Mouse (Mus musculus) MEL (cell line): Measurements from ENCODE around the gene Chka. TPM values are rescaled to one million over a fixed set of nuclear protein-coding genes. Genes with fewer than 3 reads are reported as not detected.

Experiments
- DNase-seq: peaks from one replicate; pipeline ENCODE4 v3.0.0; 2011; ENCODE audit warnings: low read depth, low spot score
- H3K27ac ChIP-seq: 2 replicates; pipeline ENCODE4 v1.5.1; 2012; ENCODE audit warnings: low read depth, mild to moderate bottlenecking, control low read depth, low read length, moderate library complexity; ENCODE audit not compliant: control insufficient read depth
- H3K27me3 ChIP-seq, 2 experiments: fragments of 150-350 bp in 1 of 2; sonication (generic) in 1 of 2; 2 replicates each; pipeline ENCODE4 v1.6.1; 2012; ENCODE audit warnings: low read length in 2 of 2, mild to moderate bottlenecking in 2 of 2, improper control_type of control experiment in 1 of 2, moderate library complexity in 1 of 2; ENCODE audit not compliant: insufficient read depth in 2 of 2, control insufficient read depth in 1 of 2
- H3K36me3 ChIP-seq, 2 experiments: 2 replicates each; pipeline ENCODE4 v1.6.1; 2012 to 2014; ENCODE audit warnings: low read length in 2 of 2, improper control_type of control experiment in 1 of 2, inconsistent platforms in 1 of 2, mild to moderate bottlenecking in 1 of 2; ENCODE audit not compliant: insufficient read depth in 2 of 2, control insufficient read depth in 1 of 2
- H3K4me1 ChIP-seq, 2 experiments: fragments of 150-350 bp in 1 of 2; sonication (generic) in 1 of 2; 2 replicates each; pipeline ENCODE4 v1.6.1; 2012; ENCODE audit warnings: low read length in 2 of 2, improper control_type of control experiment in 1 of 2, mild to moderate bottlenecking in 1 of 2; ENCODE audit not compliant: insufficient read depth in 2 of 2, control insufficient read depth in 1 of 2
- H3K4me3 ChIP-seq, 2 experiments: fragments of 150-350 bp in 1 of 2; sonication (generic) in 1 of 2; 2 replicates each; pipeline ENCODE4 v1.5.1; 2012; ENCODE audit warnings: low read depth in 2 of 2, low read length in 2 of 2, mild to moderate bottlenecking in 2 of 2, moderate library complexity in 2 of 2, control low read depth in 1 of 2, improper control_type of control experiment in 1 of 2; ENCODE audit not compliant: control insufficient read depth in 1 of 2, insufficient read depth in 1 of 2
- H3K79me2 ChIP-seq: 2 replicates; pipeline ENCODE4 v1.6.1; 2012; ENCODE audit warnings: mild to moderate bottlenecking, low read length, moderate library complexity; ENCODE audit not compliant: control insufficient read depth, poor library complexity, insufficient read depth
- H3K9ac ChIP-seq: 2 replicates; pipeline ENCODE4 v1.6.1; 2012; ENCODE audit warnings: low read depth, mild to moderate bottlenecking, control low read depth, low read length, moderate library complexity; ENCODE audit not compliant: control insufficient read depth, poor library complexity, severe bottlenecking
- H3K9me3 ChIP-seq: fragments of 150-350 bp; sonication (generic); replicated peaks from 2 replicates; pipeline ENCODE4 v1.6.1; 2012; ENCODE audit warnings: mild to moderate bottlenecking, low read length, improper control_type of control experiment, moderate library complexity; ENCODE audit not compliant: insufficient read depth
- CTCF ChIP-seq, 3 experiments: IDR thresholded peaks in 2 of 3; conservative IDR thresholded peaks in 1 of 3; 2 replicates each; pipeline ENCODE4 v1.5.1; 2011 to 2012; ENCODE audit warnings: low read length in 3 of 3, low read depth in 2 of 3, mild to moderate bottlenecking in 2 of 3, improper control_type of control experiment in 1 of 3, inconsistent platforms in 1 of 3, mixed read lengths in 1 of 3, moderate library complexity in 1 of 3; ENCODE audit not compliant: control insufficient read depth in 1 of 3, insufficient read depth in 1 of 3, poor library complexity in 1 of 3, severe bottlenecking in 1 of 3
- ELF1 ChIP-seq: IDR thresholded peaks from 2 replicates; pipeline ENCODE4 v1.6.1; 2014; ENCODE audit warnings: low read depth, mild to moderate bottlenecking, inconsistent platforms, low read length, improper control_type of control experiment, moderate library complexity
- GABPA ChIP-seq: IDR thresholded peaks from 2 replicates; pipeline ENCODE4 v1.6.1; 2012; ENCODE audit warnings: low read depth, mild to moderate bottlenecking, inconsistent platforms, low read length, improper control_type of control experiment, moderate library complexity
- HCFC1 ChIP-seq: IDR thresholded peaks from 2 replicates; pipeline ENCODE4 v1.6.1; 2012; ENCODE audit warnings: low read depth, mild to moderate bottlenecking, inconsistent platforms, low read length, improper control_type of control experiment, moderate library complexity
- MAFK ChIP-seq: IDR thresholded peaks from 2 replicates; pipeline ENCODE4 v1.6.1; 2011; ENCODE audit warnings: low read depth, mild to moderate bottlenecking, low read length, improper control_type of control experiment, borderline replicate concordance
- MAX ChIP-seq: IDR thresholded peaks from 2 replicates; pipeline ENCODE4 v1.6.1; 2011; ENCODE audit warnings: low read length, improper control_type of control experiment
- MXI1 ChIP-seq: IDR thresholded peaks from 2 replicates; pipeline ENCODE4 v1.6.1; 2011; ENCODE audit warnings: mild to moderate bottlenecking, low read depth, low read length, improper control_type of control experiment
- MYB ChIP-seq: IDR thresholded peaks from 2 replicates; pipeline ENCODE4 v1.6.1; 2011; ENCODE audit warnings: mild to moderate bottlenecking, low read depth, low read length, improper control_type of control experiment
- MYC ChIP-seq: IDR thresholded peaks from 2 replicates; pipeline ENCODE4 v1.6.1; 2011; ENCODE audit warnings: low read depth, mild to moderate bottlenecking, low read length, improper control_type of control experiment, moderate library complexity
- POLR2AphosphoS5 ChIP-seq: IDR thresholded peaks from 2 replicates; pipeline ENCODE4 v1.6.1; 2012; ENCODE audit warnings: low read depth, borderline replicate concordance, mild to moderate bottlenecking, inconsistent platforms, low read length, moderate library complexity, mixed read lengths
- RAD21 ChIP-seq: IDR thresholded peaks from 2 replicates; pipeline ENCODE4 v1.6.1; 2011; ENCODE audit warnings: mild to moderate bottlenecking, low read depth, low read length, improper control_type of control experiment
- RCOR1 ChIP-seq: IDR thresholded peaks from 2 replicates; pipeline ENCODE4 v1.6.1; 2012; ENCODE audit warnings: low read depth, mild to moderate bottlenecking, inconsistent platforms, low read length, improper control_type of control experiment
- SMC3 ChIP-seq: IDR thresholded peaks from 2 replicates; pipeline ENCODE4 v1.6.1; 2011; ENCODE audit warnings: low read depth, low read length, improper control_type of control experiment
- TAL1 ChIP-seq: IDR thresholded peaks from 2 replicates; pipeline ENCODE4 v1.6.1; 2012; ENCODE audit warnings: mild to moderate bottlenecking, inconsistent platforms, low read length, moderate library complexity, mixed read lengths
- TBP ChIP-seq: IDR thresholded peaks from 2 replicates; pipeline ENCODE4 v1.8.0; 2011; ENCODE audit warnings: low read depth, low read length, improper control_type of control experiment
- UBTF ChIP-seq: IDR thresholded peaks from 2 replicates; pipeline ENCODE4 v1.6.1; 2012; ENCODE audit warnings: low read depth, mild to moderate bottlenecking, inconsistent platforms, low read length, improper control_type of control experiment, moderate library complexity, borderline replicate concordance; ENCODE audit not compliant: insufficient read depth
- USF1 ChIP-seq: IDR thresholded peaks from 2 replicates; pipeline ENCODE4 v1.6.1; 2014; ENCODE audit warnings: low read depth, mild to moderate bottlenecking, inconsistent platforms, low read length, improper control_type of control experiment, moderate library complexity
- USF2 ChIP-seq, 2 experiments: IDR thresholded peaks; 2 replicates each; pipeline ENCODE4 v1.6.1; 2011 to 2012; ENCODE audit warnings: improper control_type of control experiment in 2 of 2, low read length in 2 of 2, borderline replicate concordance in 1 of 2, inconsistent platforms in 1 of 2, low read depth in 1 of 2, mild to moderate bottlenecking in 1 of 2; ENCODE audit not compliant: insufficient read depth in 1 of 2
- ZC3H11A ChIP-seq: IDR thresholded peaks from 2 replicates; pipeline ENCODE4 v1.6.1; 2012; ENCODE audit warnings: low read depth, mild to moderate bottlenecking, inconsistent platforms, low read length, improper control_type of control experiment
- ZKSCAN1 ChIP-seq: IDR thresholded peaks from 2 replicates; pipeline ENCODE4 v1.6.1; 2012; ENCODE audit warnings: low read depth, mild to moderate bottlenecking, inconsistent platforms, low read length, improper control_type of control experiment, moderate library complexity
- polyA plus RNA-seq, 2 experiments: library from polyadenylated mRNA; stranded (reverse) in 1 of 2; unstranded in 1 of 2; fragments of >175 nt in 1 of 2; fragments of >200 nt in 1 of 2; gene quantifications; 2 replicates each; pipeline versions ENCODE4 v1.2.1 to v1.2.4; 2012; ENCODE audit warnings: low replicate concordance in 2 of 2, low read depth in 1 of 2; ENCODE audit not compliant: insufficient read length in 2 of 2, insufficient read depth in 1 of 2, missing spikeins in 1 of 2
- total RNA-seq: library from RNA; depleted of rRNA; stranded (reverse); fragments of 300-350 nt; gene quantifications from 2 replicates; pipeline ENCODE4 v1.2.3, GENCODE M21; 2012

Gene Chka
- total and polyA plus RNA-seq, 3 experiments = 12.5 to 21.0 TPM; not detected in 1

DNA sequence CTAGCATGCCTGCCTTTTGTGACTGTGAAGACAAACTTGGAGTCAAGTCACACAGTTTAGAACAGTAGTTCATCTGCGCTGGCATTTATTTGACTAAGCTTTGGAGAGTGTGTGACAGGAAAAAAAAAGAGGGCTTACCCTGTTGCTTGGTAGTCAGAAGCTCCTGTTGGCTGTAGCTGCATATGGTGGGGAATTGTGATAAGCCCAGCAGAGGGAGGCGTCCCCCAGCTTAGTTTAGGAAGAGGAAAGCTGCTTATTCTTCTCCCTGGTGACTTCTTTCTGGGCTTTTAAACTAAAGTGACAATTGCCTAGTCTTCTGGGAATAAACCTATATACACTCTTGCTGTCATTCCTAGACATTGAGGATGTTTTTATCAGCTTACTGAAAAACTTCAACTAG lies 11.1 kb downstream of the Chka start:
- DNase-seq = peak; percentile 26
- H3K9ac ChIP-seq = no peak overlapping the region
- no peak overlapping the region for H3K27ac ChIP-seq
- no peak overlapping the region for H3K4me3 ChIP-seq
- peaks cover 7% of the 10 kb centered on the region for H3K79me2 ChIP-seq
- TF ChIP-seq POLR2AphosphoS5 (no peak), USF2 (IDR thresholded peaks at IDR 0.05; ENCODE audit: borderline replicate concordance in 1 of 2, insufficient read depth in 1 of 2, low read depth in 1 of 2, low read length in 2 of 2) (no peak), RCOR1 (no peak), HCFC1 (no peak), MYC (no peak), ZKSCAN1 (no peak), USF1 (no peak), TBP (no peak), MAX (no peak)
- TF ChIP-seq, all 39 proteins: peak for 0
- Histone ChIP-seq H3K4me1 (no peaks in the 10 kb centered on the region), H3K36me3 (peaks cover 0 to 2% of the 10 kb centered on the region in 2 experiments; a peak in 3 of 4 replicates), H3K27me3 (no peaks in the 10 kb centered on the region), H3K9me3 (no peaks in the 10 kb centered on the region)

DNA sequence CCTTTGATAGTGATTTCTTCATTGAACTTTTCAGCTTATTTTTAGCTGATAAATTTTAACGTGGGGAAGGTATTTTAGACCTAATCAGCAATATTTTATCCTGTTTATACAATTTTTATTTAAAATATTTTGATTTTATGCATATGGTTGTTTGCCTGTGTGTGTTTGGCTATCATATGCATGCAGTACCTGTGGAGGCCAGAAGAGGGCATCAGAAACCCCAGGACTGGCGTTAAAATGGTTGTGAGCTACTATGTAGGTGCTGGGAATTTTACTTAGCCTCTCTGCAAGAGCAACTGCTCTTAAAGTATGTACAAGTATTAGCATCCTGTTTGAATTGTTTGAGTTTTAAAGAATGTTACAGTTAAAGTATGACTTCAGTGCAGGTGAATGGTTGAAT lies 13.4 kb downstream of the Chka start:
- TF ChIP-seq ZC3H11A (no peak), HCFC1 (no peak), MYC (no peak), RAD21 (peak; percentile 21), TAL1 (no peak), UBTF (no peak), GABPA (no peak), CTCF (IDR thresholded peaks at IDR 0.05 in 2 of 3, conservative IDR thresholded peaks at IDR 0.05 in 1 of 3; ENCODE audit: control insufficient read depth in 1 of 3, insufficient read depth in 1 of 3, low read depth in 2 of 3, low read length in 3 of 3, poor library complexity in 1 of 3, severe bottlenecking in 1 of 3) (peak; percentile 46 to 52 (median 47)), MYB (no peak), MXI1 (no peak), ELF1 (no peak), SMC3 (peak; percentile 39; the same call in 1 of the 2 replicates), MAFK (no peak), TBP (no peak)
- H3K36me3 ChIP-seq = peaks cover 0 to 2% of the 10 kb centered on the region in 2 experiments; a peak in 3 of 4 replicates
- no peaks in the 10 kb centered on the region; the same call in 1 of the 2 replicates for H3K79me2 ChIP-seq
- no peaks in the 10 kb centered on the region for H3K4me1 ChIP-seq
- no peak overlapping the region for H3K9ac ChIP-seq
- H3K27me3 ChIP-seq = no peaks in the 10 kb centered on the region
- no peak overlapping the region for H3K27ac ChIP-seq
- peak; percentile 48 for DNase-seq
- H3K9me3 ChIP-seq = no peaks in the 10 kb centered on the region
- H3K4me3 ChIP-seq = no peak overlapping the region
